Mouse (Mus musculus) liver, adult 2 months (tissue): ENCODE results near the gene Tmem108.

Source experiments
- CTCF ChIP-seq: fragments of 200-500 bp; IDR thresholded peaks from 2 replicates; pipeline ENCODE4 v1.5.1; 2011; ENCODE audit warnings: low read depth, low read length, control low read depth
- POLR2A ChIP-seq: fragments of 200-500 bp; IDR thresholded peaks from 2 replicates; pipeline ENCODE4 v1.6.1; 2011; ENCODE audit warnings: low read length, control low read depth; ENCODE audit not compliant: insufficient read depth; ENCODE audit errors: extremely low read depth

- no peak; the same call in 1 of the 2 replicates for TF ChIP-seq CTCF
- no peak for TF ChIP-seq POLR2A
Observed at GRCm38 (mm10) chr9:103703014-103703413, 58.6 kb downstream of the Tmem108 start.
